Mouse (Mus musculus): ENCODE measurements around the gene Hist1h4m. TPM values are rescaled to one million over a fixed set of nuclear protein-coding genes. Genes with fewer than 3 reads are reported as not detected.
"Not testable (repeated sequence)": the region's sequence is repeated elsewhere in the genome, so short reads cannot be mapped to it uniquely, and the experiment has no call there.

The Hist1h4m gene
- polyA plus RNA-seq, 1 experiment: 43.3 TPM

GRCm38 (mm10) chr13:21820082-21820890, 8.7 kb downstream of the Hist1h4m start:
- H3K4me3 ChIP-seq (replicated peaks); H3K9me3 ChIP-seq (ENCODE audit: control insufficient read depth, low read length); H3K27me3 ChIP-seq (ENCODE audit: control insufficient read depth): not testable (repeated sequence)
- Histone ChIP-seq H3K4me1 (ENCODE audit: control insufficient read depth) (peaks cover 15% of the 10 kb centered on the region), H3K36me3 (ENCODE audit: control insufficient read depth) (peaks cover 32% of the 10 kb centered on the region)

- peaks cover 28% of the 10 kb centered on the region for H3K36me3 ChIP-seq (ENCODE audit: control insufficient read depth)
- H3K4me1 ChIP-seq (ENCODE audit: control insufficient read depth): peaks cover 26% of the 10 kb centered on the region
- TF ChIP-seq TAL1 (IDR thresholded peaks at IDR 0.05; ENCODE audit: low read length) (no peak), GATA1 (IDR thresholded peaks at IDR 0.05; ENCODE audit: low read length) (no peak)
- H3K27me3 ChIP-seq (ENCODE audit: control insufficient read depth): no peaks in the 10 kb centered on the region
- H3K9me3 ChIP-seq (ENCODE audit: control insufficient read depth, low read length): no peaks in the 10 kb centered on the region
- H3K4me3 ChIP-seq (replicated peaks): no peak overlapping the region
Measured at GRCm38 (mm10) chr13:21828511-21828910, 17.0 kb downstream of the Hist1h4m start.

- TF ChIP-seq TAL1 (IDR thresholded peaks at IDR 0.05; ENCODE audit: low read length) (no peak), GATA1 (IDR thresholded peaks at IDR 0.05; ENCODE audit: low read length) (no peak)
- H3K36me3 ChIP-seq (ENCODE audit: control insufficient read depth): peaks cover 19% of the 10 kb centered on the region
- H3K4me3 ChIP-seq (replicated peaks): peak overlapping the region; percentile 55
- peaks cover 24% of the 10 kb centered on the region for H3K4me1 ChIP-seq (ENCODE audit: control insufficient read depth)
- H3K9me3 ChIP-seq (ENCODE audit: control insufficient read depth, low read length): no peaks in the 10 kb centered on the region
- H3K27me3 ChIP-seq (ENCODE audit: control insufficient read depth): no peaks in the 10 kb centered on the region
Measured at GRCm38 (mm10) chr13:21830344-21830743, 18.8 kb downstream of the Hist1h4m start.

DNA sequence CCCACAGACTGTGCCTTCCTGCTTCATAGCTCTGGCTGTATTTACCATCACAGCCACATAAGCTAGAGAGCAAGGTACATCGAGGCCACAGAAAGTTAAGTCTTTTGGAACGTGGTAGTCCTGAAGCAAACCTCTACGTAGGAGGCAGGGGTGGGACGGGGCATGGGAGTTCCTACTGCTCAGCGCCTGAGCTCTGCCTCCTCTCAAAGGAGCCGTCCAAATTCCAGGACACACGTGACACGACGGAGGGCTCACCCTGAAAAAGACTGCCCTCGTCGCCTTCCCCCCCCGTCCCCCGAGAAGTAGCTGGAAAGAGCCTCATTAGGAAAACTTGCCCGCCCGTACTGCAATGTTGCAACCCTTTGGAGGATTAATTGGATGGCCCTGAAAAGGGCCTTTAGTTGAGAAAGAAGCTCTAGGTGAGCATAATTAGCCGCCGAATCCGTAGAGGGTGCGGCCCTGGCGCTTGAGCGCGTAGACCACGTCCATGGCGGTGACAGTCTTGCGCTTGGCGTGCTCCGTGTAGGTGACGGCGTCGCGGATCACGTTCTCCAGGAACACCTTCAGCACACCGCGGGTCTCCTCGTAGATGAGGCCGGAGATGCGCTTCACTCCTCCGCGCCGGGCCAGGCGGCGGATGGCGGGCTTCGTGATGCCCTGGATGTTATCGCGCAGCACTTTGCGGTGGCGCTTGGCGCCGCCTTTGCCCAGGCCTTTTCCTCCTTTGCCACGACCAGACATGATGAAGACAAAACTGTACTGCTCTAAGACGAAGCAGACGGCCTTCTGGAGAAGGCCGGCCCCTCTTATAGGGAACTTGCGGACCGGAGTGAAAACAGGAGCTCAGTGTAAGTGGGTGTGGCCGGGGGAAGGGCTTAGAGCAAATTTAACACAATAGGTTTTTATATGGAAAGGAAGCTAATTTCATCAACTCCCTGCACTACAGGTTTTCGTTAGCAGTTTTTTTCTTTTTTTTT, 20.2 kb downstream of the Hist1h4m start, which contains the start of gene Hist1h4n:
TSS of gene Hist1h4n (minus strand) at position 779 of the 977 bp plus-strand sequence.
- peak within 1 kb of the TSS; percentile 56 for H3K4me3 ChIP-seq (replicated peaks)
- H3K27me3 ChIP-seq (ENCODE audit: control insufficient read depth): not testable (repeated sequence)

GRCm38 (mm10) chr13:21833461-21833860, 21.9 kb downstream of the Hist1h4m start, which contains the start of the genes Hist1h2ap and Hist1h2br:
Gene Hist1h2ap (minus strand): TSS chr13:21833507.
Gene Hist1h2br (plus strand): TSS chr13:21833743.
- not testable (repeated sequence) for H3K36me3 ChIP-seq (ENCODE audit: control insufficient read depth); H3K27me3 ChIP-seq (ENCODE audit: control insufficient read depth)

More for the DNA sequence above, 20.2 kb downstream of the Hist1h4m start, which contains the start of gene Hist1h4n:
- H3K9me3 ChIP-seq (ENCODE audit: control insufficient read depth, low read length); H3K36me3 ChIP-seq (ENCODE audit: control insufficient read depth): not testable (repeated sequence)
- H3K4me1 ChIP-seq (ENCODE audit: control insufficient read depth): peaks cover 19% of the 10 kb centered on the region

GRCm38 (mm10) chr13:21840508-21840907, 29.0 kb downstream of the Hist1h4m start:
- H3K27me3 ChIP-seq (ENCODE audit: control insufficient read depth); H3K36me3 ChIP-seq (ENCODE audit: control insufficient read depth); H3K9me3 ChIP-seq (ENCODE audit: control insufficient read depth, low read length); H3K4me1 ChIP-seq (ENCODE audit: control insufficient read depth); H3K4me3 ChIP-seq (replicated peaks): not testable (repeated sequence)

More at GRCm38 (mm10) chr13:21833461-21833860, 21.9 kb downstream of the Hist1h4m start, which contains the start of the genes Hist1h2ap and Hist1h2br:
- peaks cover 15% of the 10 kb centered on the region for H3K4me1 ChIP-seq (ENCODE audit: control insufficient read depth)
- H3K9me3 ChIP-seq (ENCODE audit: control insufficient read depth, low read length); H3K4me3 ChIP-seq (replicated peaks): not testable (repeated sequence)

DNA sequence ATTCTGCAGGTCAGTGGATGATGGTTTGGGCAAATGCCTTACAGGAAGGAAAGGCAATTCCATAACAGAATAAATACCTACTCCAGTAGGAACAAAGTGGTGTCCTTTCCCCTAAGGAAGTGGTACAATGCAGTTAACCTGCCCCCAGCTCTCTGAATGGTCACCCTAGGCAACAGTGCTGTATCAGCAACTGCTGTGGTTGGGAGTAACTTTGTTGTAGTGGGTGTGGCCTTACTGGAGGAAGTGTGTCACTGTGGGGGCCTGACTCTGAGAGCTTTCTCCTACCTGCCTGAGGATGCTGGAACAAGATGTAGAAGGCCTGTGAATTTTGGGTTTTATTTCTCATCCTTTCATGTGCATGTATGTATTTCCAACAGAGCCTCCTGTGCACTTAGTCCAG, 34.8 kb downstream of the Hist1h4m start:
- H3K4me3 ChIP-seq (replicated peaks); H3K4me1 ChIP-seq (ENCODE audit: control insufficient read depth); H3K9me3 ChIP-seq (ENCODE audit: control insufficient read depth, low read length); H3K27me3 ChIP-seq (ENCODE audit: control insufficient read depth); H3K36me3 ChIP-seq (ENCODE audit: control insufficient read depth): not testable (repeated sequence)

DNA sequence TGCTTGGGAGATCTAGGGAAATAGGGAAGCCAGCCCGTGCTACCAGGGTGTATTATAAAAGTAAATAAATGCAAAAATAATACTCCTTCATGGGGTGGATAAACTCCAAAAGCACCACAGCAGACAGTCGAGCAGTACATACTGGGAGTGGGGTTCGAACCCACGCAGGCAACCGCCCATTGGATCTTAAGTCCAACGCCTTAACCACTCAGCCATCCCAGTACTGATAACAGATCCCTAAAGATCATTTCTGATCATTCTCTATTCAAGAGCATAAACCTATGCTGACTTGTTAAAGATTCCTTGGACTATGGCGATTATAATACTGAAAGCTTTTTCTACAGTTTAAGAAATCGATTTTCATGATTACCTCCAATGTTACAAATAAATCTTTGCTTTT, 36.3 kb downstream of the Hist1h4m start:
- TF ChIP-seq GATA1 (IDR thresholded peaks at IDR 0.05; ENCODE audit: low read length) (no peak), TAL1 (IDR thresholded peaks at IDR 0.05; ENCODE audit: low read length) (no peak)
- H3K4me3 ChIP-seq (replicated peaks): no peak overlapping the region
- H3K36me3 ChIP-seq (ENCODE audit: control insufficient read depth): no peaks in the 10 kb centered on the region
- H3K9me3 ChIP-seq (ENCODE audit: control insufficient read depth, low read length): no peaks in the 10 kb centered on the region
- peaks cover 2% of the 10 kb centered on the region; the same call in 1 of the 2 replicates for H3K4me1 ChIP-seq (ENCODE audit: control insufficient read depth)
- H3K27me3 ChIP-seq (ENCODE audit: control insufficient read depth): no peaks in the 10 kb centered on the region

DNA sequence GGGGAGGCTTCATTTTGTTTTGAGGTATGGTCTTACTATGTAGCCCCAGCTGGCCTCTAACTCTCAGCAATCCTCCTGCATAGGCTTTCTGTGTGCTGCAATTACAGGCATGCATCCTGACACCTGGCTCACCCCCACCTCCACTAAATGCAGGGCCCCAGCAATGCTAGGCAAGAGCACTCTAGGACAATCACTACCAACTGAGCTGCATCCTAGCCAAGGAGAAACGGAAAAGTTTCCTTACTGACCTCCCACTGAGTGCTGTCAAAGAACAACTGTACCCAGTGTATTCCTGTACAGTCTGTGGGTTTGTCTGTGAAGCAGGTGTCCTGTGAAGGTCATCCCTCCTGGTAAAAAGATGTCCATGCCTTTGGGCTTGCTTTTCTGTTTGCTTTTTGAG, 39.1 kb downstream of the Hist1h4m start:
- not testable (repeated sequence) for H3K27me3 ChIP-seq (ENCODE audit: control insufficient read depth); H3K4me3 ChIP-seq (replicated peaks); H3K36me3 ChIP-seq (ENCODE audit: control insufficient read depth); H3K9me3 ChIP-seq (ENCODE audit: control insufficient read depth, low read length); H3K4me1 ChIP-seq (ENCODE audit: control insufficient read depth)

All from erythroblast, embryonic 14.5 days (primary cell).